Mouse (Mus musculus) heart, postnatal 10 days (tissue): ENCODE results near the gene Tnfsf15. TPM values are rescaled to one million over a fixed set of nuclear protein-coding genes. Genes with fewer than 3 reads are reported as not detected.

Source experiments
- DNase-seq, 2 experiments: peaks; one replicate each; pipeline ENCODE4 v3.0.0; 2021
- intact Hi-C: fragments of 180-260 bp; cut with DNase I; formaldehyde crosslinking; loops from one replicate; pipeline ENCODE4 v1.15.1; 2025
- total RNA-seq, 2 experiments: library from RNA; stranded (reverse); gene quantifications; 2 replicates each; pipeline ENCODE4 v1.2.3; 2021

The Tnfsf15 gene
- total RNA-seq, 2 experiments from 2014 or later, result not detected

DNA sequence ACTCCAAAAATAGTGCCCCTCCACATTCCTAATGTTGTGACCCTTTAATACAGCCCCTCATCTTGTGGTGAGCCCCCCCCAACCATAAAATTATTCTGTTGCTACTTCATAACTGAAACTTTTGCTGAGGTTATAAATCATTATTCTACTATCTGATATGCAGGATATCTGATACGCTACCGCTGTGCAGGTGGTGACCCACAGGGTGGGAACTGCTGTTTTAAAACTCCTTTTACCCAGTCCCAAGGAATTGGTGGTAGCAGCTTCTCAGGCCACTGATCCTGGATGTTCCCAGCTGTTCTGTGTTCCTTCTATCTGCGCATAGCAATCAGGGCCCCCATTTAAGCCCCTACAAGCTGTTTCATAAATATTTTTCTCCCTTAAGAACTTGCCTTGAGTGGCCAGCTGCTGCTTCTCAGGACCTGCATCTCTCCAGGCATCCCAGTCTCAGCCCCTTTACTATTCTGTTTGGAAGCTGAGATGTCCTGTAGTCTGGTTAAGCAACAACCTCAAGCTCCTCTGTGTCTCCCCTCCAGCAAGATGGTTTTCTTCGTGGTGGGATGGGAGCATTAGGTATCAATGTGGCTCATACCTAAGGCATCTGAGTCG, 2.0 kb downstream of the Tnfsf15 start:
- intact Hi-C loops, result no loop called here
- DNase-seq, result no peak

- no peak for DNase-seq
- intact Hi-C loops, result no loop called here
These were observed 2.8 kb downstream of the Tnfsf15 start for GRCm38 (mm10) chr4:63742101-63742500.

GRCm38 (mm10) chr4:63740761-63741160, 4.2 kb downstream of the Tnfsf15 start:
- intact Hi-C loops, result no loop called here
- no peak for DNase-seq

DNA sequence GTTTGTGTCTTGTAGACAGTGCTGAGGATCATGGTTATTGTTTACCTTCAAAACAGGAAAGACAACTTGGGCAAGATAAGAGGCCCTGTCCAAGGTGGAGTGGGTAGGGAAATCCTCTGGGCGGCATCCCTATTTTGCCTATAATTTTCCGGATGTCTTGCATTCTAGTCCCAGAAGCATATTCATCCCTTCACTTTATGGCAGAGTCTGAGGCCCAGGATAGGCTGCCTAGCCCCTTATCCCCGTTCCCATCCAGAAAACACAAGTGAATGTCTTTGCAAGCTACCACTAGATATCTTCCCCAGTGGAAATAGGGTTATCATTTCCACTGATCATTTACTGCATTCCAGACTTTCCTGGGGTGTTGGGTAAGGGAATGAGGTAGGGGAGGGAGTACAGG, 4.9 kb downstream of the Tnfsf15 start:
- intact Hi-C loops, result no loop called here
- no peak for DNase-seq

DNA sequence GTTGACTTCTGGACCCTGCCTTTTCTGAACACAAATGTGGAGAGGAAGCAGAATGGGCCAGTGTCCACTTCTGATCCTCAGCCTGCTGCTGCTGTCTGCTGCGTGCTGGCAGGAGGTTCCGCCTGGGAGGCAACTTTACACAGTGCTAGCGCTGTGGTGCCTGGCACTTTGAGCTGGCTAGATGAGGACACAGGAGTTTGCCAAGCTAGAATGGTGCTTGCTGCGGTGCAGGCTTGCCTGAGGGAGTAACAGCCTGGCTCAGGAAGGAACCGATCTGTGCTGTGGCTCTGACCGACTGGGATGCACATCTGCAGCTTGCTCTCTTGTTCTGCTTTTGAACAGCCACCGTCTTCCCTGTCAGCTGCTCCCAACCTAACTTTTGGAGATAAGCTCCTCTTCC, 5.4 kb downstream of the Tnfsf15 start:
- intact Hi-C loops, result no loop called here

DNA sequence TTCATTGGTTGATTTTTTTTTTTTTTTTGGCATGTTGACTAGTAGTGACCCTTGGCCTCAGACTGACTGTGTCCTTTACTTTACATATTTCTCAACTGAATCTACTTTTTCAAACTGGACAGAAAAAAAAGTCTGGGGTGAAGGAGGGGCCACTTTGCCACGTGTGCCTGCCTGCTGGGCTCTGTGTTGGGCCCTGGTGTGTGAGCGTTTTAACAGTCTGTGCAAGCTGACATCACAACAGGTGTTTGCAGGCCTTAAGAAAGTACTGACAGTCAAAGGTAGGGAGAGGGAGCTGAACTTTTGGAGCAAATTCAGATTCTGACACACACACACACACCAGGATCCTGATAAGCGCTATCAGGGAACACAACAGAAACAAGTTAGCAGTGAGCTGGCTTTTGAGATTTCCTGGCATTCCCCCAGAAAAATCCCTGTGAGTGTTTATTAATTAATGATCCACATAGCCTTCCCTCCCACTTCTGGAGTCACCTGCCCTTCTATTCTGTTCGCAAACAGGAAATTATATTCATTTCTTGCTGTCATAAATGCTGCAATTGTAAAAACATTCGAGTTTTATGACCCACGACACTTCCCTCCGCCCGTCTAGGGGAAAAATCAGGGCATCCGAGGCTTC, 6.4 kb downstream of the Tnfsf15 start:
- DNase-seq, result no peak
- intact Hi-C loops, result no loop called here

More for the DNA sequence above, 5.4 kb downstream of the Tnfsf15 start:
- DNase-seq, result peak; percentile 34

DNA sequence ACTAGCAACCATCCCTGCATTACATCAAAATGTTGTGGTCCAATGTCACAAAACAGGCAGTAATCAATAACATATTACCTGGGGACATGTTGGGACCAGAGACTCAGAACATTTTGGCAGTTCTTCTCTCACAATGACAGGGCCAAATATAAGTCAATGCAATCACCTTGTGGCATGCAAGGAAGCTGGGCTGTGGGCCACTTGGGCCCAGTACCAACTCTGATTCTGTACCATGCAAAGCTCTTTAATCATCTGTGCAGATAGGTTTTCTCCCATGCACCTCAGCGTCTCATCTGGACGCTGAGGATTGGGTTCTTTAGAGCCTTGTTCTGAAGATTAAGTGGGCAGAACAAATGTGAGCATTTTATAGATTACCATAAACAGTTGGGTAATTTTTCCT, 13.6 kb downstream of the Tnfsf15 start:
- intact Hi-C loops, result no loop called here
- peak; percentile 24 to 42 for DNase-seq

DNA sequence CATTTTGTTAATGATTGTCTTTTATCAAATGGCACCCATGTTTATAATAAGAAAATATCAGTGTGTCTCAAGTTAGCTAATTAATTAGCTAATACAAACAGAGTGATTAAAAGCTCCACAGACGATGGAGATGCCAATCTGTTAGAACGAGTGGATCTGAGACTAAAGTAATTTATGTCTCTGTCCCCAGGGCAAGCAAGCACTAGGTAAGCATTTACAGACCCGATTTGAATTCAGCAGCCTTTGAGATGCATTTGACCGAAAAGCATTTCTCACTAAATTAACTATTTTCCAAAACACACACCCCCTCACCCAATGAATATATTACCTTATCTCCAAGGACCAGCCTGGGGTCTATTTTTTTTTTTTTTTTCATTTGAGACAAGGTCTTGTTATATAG, 18.2 kb downstream of the Tnfsf15 start:
- intact Hi-C loops, result no loop called here
- DNase-seq, result no peak

- intact Hi-C loops, result no loop called here
- no peak for DNase-seq
These were observed 18.9 kb downstream of the Tnfsf15 start for GRCm38 (mm10) chr4:63725981-63726380.

DNA sequence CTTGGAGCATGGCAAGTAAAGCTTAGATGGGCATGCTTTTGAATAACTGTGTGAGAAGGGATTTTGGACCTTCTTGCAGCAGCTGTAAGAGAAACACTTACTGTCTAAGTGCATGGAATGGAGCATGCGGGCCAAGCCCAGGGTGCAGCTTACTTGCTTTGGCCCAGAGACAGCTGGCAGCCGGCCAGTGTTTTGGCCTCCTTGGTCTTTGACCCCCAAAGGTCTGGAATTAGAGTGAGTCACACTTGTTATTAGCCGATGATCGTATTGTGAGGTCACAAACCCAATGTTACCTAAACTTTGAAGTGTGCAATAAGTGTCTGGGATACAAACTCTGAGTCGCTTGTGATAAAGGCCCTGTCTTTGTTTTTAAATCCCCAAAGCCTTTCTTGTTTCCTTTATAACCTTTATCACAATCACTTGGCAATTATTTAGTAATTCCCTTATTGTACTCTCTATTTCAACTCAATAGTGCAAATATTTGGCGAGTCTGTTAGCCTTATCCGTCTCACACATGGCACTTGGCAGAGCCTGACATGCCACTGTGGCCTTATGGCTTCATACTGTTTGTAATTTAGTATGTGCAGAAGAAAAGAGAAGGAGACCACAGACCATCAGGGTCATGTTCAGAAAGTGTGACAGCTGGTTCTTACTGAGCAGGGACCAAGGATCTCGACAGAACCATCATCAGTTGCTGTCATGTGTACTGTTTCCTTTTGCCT, 26.8 kb downstream of the Tnfsf15 start:
- peak; percentile 74 to 75 for DNase-seq
- intact Hi-C loops, result no loop called here

DNA sequence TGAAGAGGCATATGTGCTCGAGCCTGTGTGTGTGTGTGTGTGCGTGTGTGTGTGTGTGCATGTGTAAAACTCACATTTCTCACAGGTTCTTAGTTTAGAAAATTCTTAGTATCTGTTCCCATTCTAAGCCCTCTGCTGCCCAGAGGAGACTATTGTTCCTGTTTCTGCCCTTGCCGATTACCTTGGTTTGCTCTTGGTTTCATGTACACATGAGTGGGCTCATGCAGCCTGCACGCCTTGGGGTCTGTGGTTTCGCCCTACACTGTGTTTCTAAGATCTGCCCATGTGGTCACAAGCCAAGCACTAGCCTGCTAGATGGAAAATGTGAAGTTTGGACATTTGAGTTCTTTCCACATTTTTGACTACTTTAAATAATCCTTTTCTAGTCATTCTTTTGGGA, 33.0 kb downstream of the Tnfsf15 start:
- no peak for DNase-seq
- intact Hi-C loops, result no loop called here

- no peak for DNase-seq
- intact Hi-C loops, result no loop called here
These were observed 34.3 kb downstream of the Tnfsf15 start for GRCm38 (mm10) chr4:63710431-63711220.

DNA sequence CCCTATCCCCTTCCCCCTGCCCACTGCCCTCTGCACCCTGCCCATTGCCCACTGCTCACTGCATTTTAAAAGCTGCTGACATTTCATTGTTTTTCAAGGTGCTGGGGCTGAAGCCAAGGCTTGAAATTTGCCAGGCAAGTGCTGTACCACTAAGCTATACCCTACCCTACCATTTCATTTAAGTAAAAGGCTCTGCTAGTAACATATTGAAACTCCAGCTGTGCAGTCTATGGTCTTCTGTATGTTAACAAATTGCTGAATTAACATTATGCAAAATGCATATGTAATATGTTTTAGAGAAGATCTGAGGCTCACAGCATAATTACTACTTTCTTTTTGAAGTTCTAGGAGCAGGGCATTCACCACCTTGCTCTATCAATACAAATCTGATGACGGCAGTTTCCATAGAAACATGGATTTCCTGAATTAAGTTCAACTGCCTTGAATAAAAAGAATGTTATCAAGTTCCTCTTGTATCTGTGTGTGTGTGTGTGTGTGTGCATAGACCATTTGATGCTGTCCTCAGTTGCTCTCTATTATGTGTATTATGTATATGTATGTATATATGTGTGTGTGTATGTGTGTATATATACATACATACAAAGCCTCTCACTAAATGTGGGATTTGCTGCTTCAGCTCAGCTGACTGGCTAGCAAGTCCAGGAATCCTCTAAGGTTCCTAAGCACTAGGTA, 38.5 kb downstream of the Tnfsf15 start:
- intact Hi-C loops, result no loop called here

DNA sequence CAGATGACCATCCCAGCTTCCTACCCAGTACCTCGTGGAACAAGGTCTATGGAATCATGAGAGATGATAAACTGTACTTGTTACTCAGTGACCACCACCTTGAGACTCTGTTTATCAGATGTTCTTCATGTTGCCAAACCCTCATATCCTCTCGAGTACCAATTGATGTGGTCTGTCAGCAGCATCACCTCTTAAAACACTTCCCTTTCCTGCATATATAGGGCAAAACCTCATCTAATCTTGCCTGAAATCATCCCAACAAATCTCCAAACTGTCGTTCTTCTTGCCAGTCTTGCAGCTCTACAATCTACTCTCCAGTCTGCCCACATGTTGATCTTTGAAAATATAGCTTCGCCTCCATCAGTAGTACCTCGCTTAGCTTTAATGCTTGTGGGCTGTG, 40.7 kb downstream of the Tnfsf15 start:
- intact Hi-C loops, result loop anchor here (5.0 kb wide), 1 partner anchor 243 kb away; no protein-coding TSS in a partner anchor
- no peak for DNase-seq

More for the DNA sequence above, 38.5 kb downstream of the Tnfsf15 start:
- DNase-seq, result no peak

- intact Hi-C loops, result loop anchor here (5.0 kb wide), 1 partner anchor 244 kb away; no protein-coding TSS in a partner anchor
- DNase-seq, result no peak
These were observed 41.2 kb downstream of the Tnfsf15 start for GRCm38 (mm10) chr4:63703686-63704085.

- DNase-seq, result no peak
- intact Hi-C loops, result loop anchor here (5.0 kb wide), 1 partner anchor 245 kb away; no protein-coding TSS in a partner anchor
These were observed 42.8 kb downstream of the Tnfsf15 start for GRCm38 (mm10) chr4:63702006-63702704.

GRCm38 (mm10) chr4:63699749-63700148, 45.2 kb downstream of the Tnfsf15 start:
- intact Hi-C loops, result loop anchor here (5.0 kb wide), 1 partner anchor 248 kb away; no protein-coding TSS in a partner anchor
- no peak for DNase-seq

DNA sequence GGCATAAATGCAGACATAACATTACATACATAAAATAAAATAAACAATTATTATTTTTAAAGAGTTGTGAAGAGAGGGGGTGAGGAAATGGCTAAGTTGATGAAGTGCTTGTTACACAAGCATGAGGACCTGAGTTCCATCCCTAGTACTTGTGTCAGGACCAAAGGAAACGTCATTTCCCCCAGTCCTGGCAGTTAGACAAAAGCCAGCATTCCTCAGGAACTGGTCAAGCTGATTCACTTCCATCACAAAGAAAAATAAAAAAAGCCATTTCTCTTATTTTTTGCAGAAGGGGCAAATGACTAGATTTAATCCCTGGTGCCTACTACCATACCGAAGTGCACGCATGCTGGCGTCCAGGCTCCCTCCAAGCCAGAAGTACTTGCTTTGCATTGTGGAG, 48.0 kb downstream of the Tnfsf15 start:
- intact Hi-C loops, result no loop called here
- DNase-seq, result no peak

DNA sequence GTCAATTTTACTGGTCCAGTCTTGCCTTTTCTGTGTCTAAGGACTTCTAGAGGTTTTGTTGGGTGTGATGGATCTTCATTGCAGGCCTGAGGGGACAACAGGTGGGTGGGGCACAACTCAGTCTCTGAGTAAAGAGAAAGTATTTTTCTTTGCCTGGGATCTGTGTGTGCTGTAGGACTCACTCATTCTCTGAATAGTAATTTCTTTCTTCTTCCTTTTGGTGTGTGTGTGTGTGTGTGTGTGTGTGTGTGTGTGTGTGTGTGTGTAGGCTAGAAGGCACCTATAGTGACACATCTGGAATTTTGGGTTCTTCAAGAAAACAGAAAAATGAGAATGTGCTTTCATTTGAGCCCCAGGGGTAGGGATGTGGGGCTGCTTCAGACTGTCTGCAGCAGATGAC, 52.6 kb downstream of the Tnfsf15 start:
- no peak for DNase-seq
- intact Hi-C loops, result no loop called here

DNA sequence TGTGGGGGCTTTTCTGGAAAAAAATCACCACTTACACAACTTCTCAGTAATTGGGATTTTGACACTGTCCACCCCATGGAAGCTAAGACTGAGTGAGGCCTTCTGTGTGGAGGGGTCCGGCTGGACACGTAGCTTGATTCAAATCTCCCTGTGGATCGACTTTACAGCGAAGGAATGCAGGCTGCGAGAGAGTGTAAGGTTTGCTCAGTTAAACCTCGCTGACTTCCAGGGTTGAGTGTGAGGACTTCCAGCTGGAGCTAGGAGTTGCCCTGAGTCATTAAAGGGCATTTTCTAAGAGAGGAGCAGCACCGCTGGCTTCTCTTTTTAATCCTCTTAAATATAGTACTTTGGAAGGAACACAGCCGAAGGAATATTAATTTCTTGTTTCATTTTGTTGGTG, 57.5 kb downstream of the Tnfsf15 start:
- intact Hi-C loops, result loop anchor here (2.0 to 10.0 kb wide), 3 partner anchors 183 to 805 kb away; no protein-coding TSS in a partner anchor
- DNase-seq, result peak in 1 of 2 experiments; percentile 8
